Mouse (Mus musculus) hindbrain, embryonic 16.5 days (tissue): ENCODE measurements around the gene Lef1. TPM values are rescaled to one million over a fixed set of nuclear protein-coding genes. Genes with fewer than 3 reads are reported as not detected.

Source experiments
- ATAC-seq: fragments of 200-750 bp; cut with Nextera tagmentation; 2 replicates; pipeline ENCODE4 v1.8.0; 2017; ENCODE audit warnings: moderate TSS enrichment, moderate library complexity
- H3K27ac ChIP-seq: fragments of 300-500 bp; sonication (generic); 2 replicates; pipeline ENCODE4 v1.5.1; 2014; ENCODE audit warnings: low read depth, mild to moderate bottlenecking, control low read depth, low read length, moderate library complexity
- H3K27me3 ChIP-seq: fragments of 300-500 bp; sonication (generic); replicated peaks from 2 replicates; pipeline ENCODE4 v1.6.1; 2014; ENCODE audit warnings: low read length; ENCODE audit not compliant: control insufficient read depth, insufficient read depth
- H3K36me3 ChIP-seq: fragments of 300-500 bp; sonication (generic); 2 replicates; pipeline ENCODE4 v1.6.1; 2014; ENCODE audit warnings: mild to moderate bottlenecking, low read length, moderate library complexity, mixed read lengths; ENCODE audit not compliant: control insufficient read depth, insufficient read depth
- H3K4me1 ChIP-seq: fragments of 300-500 bp; sonication (generic); 2 replicates; pipeline ENCODE4 v1.6.1; 2014; ENCODE audit warnings: low read depth, low read length; ENCODE audit not compliant: control insufficient read depth, insufficient read depth
- H3K4me2 ChIP-seq: fragments of 300-500 bp; sonication (generic); 2 replicates; pipeline ENCODE4 v1.6.1; 2014; ENCODE audit warnings: mild to moderate bottlenecking, low read length, control low read depth, moderate library complexity
- H3K4me3 ChIP-seq: fragments of 300-500 bp; sonication (generic); 2 replicates; pipeline ENCODE4 v1.5.1; 2014; ENCODE audit warnings: mild to moderate bottlenecking, low read length, control low read depth, moderate library complexity
- H3K9ac ChIP-seq: fragments of 300-500 bp; sonication (generic); 2 replicates; pipeline ENCODE4 v1.6.1; 2014; ENCODE audit warnings: low read depth, mild to moderate bottlenecking, control low read depth, low read length, moderate library complexity
- H3K9me3 ChIP-seq: fragments of 300-500 bp; sonication (generic); 2 replicates; pipeline ENCODE4 v1.6.1; 2014; ENCODE audit warnings: mild to moderate bottlenecking, low read length, moderate library complexity; ENCODE audit not compliant: control insufficient read depth
- WGBS: fragments of 180-500 bp; shearing (Covaris S2); extraction: QIAGEN DNeasy Blood & Tissue Kit; methylation state at CpG from one replicate; pipeline ENCODE4 v1.1.7; 2014; 5-methylcytosine and 5-hydroxymethylcytosine counted together
- polyA plus RNA-seq: library from polyadenylated mRNA; unstranded; fragments of >200 nt; fragmentation: Nextera tagmentation; extraction: Ambion mirVana; gene quantifications from 2 replicates; pipeline ENCODE4 v1.2.1, GENCODE M21; 2015

Gene Lef1
- polyA plus RNA-seq, 1 experiment from 2014 or later: 8.0 TPM

DNA sequence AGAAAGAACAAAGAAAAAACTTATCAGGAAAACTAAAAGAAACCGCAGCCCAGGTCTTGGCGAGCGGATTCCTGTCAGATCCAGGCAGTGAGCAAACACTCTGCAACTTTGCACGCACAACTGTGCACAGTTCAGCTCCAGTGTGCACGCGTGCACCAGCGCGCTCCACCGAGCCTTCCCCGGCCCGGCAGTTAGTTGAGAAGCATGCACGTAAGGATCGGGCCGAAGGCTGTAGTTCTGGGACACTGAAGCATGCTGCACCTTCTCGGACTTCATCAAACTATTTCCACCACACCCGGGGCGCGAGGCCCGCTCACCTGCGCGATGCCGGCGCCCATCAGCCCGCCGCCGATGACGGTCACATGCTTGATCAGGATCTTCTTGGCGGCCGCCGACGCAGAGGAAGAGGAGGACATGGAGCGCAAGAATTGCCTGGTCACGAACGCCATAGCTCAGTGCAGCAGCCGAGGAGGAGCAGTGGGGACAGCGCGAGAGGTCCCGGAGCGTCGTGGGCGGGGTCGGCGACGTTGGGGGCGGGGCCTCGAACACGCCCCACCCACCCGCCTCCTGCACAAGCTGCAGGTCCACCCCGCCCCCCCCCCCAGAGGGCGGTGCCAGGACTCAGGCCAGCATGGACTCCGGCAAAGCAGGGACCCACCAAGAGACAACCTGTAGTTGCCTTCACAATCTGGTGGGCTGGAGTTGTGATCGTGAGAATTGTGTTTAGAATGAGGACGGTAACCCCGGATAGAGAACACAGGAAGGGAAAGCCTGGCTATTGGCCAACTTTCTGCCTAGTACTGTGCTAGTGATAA is 161.5 kb downstream of the Lef1 start, which contains the start of gene Hadh:
Gene Hadh, minus strand, starts transcription at position 543 of the 815 bp plus-strand sequence.
- Histone ChIP-seq H3K27ac (peak within 1 kb of the TSS; percentile 37; the same call in 1 of the 2 replicates), H3K4me3 (peak within 1 kb of the TSS; percentile 57), H3K9ac (peak within 1 kb of the TSS; percentile 56), H3K4me2 (peak within 1 kb of the TSS; percentile 87), H3K4me1 (peaks cover 10% of the 10 kb centered on the region), H3K36me3 (no peaks in the 10 kb centered on the region), H3K9me3 (no peaks in the 10 kb centered on the region), H3K27me3 (no peaks in the 10 kb centered on the region)
- ATAC-seq: peak; percentile 96
- under 1% methylated on average over 53 of the region's 54 CpGs for WGBS

DNA sequence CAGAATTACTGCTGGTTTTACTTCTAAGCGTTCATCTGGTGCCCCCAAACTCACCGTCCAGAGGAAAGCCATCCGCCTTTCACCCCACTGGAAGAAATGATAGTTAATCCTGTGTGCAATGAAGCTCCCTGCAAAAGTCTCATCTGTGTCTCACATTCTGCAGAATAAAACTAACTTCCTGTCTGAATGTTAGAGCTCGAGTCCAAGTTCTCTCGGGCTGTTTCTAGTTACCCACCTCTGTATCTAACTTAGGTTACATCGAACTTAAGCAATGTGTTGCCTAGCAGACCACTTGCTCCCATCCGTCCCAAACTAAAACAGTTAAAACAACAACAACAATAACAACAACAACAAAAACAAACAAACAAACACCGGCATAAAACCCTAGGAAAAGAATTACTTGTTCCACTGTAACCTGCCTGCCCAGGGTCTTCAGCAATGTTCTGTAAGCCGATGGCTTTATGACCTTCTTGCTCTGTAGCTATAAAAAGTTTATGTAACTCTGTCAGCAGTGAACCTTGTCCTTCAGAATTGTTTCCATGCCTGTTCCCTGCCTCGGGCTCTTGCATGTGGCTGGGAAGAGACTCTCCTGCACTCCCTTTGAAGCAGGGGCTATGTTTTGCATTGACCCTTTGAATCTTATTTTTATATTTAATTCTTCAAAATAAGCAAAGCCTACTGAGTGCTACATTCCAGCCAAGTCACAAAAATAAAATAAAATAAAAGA is 162.3 kb downstream of the Lef1 start:
- H3K27ac ChIP-seq: no peak overlapping the region
- H3K27me3 ChIP-seq: no peaks in the 10 kb centered on the region
- peaks cover 10% of the 10 kb centered on the region for H3K4me1 ChIP-seq
- H3K36me3 ChIP-seq: no peaks in the 10 kb centered on the region
- H3K9ac ChIP-seq: peak overlapping the region; percentile 56
- H3K4me3 ChIP-seq: peak overlapping the region; percentile 57
- no peak for ATAC-seq
- whole genome bisulfite sequencing: 64% methylated on average over 10 of the region's 10 CpGs
- H3K4me2 ChIP-seq: peak overlapping the region; percentile 87
- no peaks in the 10 kb centered on the region for H3K9me3 ChIP-seq

Other genes with a start within 250 kb of the Lef1 start
- gene Hadh, start 161.6 kb downstream of the Lef1 start, polyA plus RNA-seq: 26.1 and 31.1 TPM in 2 replicates
- 9.4 and 10.2 TPM in 2 replicates for gene Cyp2u1, start 192.8 kb downstream of the Lef1 start, polyA plus RNA-seq